Mouse (Mus musculus) erythroblast, embryonic 14.5 days (primary cell): ENCODE results near the gene Gpatch11.
"Not testable (repeated sequence)": the region's sequence is repeated elsewhere in the genome, so short reads cannot be mapped to it uniquely, and the experiment has no call there.

Source experiments
- GATA1 ChIP-seq: IDR thresholded peaks from 2 replicates; pipeline ENCODE4 v1.6.1; 2012; ENCODE audit warnings: low read length, inconsistent platforms, mixed read lengths
- TAL1 ChIP-seq: IDR thresholded peaks from 3 replicates; pipeline ENCODE4 v1.6.1; 2012; ENCODE audit warnings: low read length, inconsistent platforms, mixed read lengths

DNA sequence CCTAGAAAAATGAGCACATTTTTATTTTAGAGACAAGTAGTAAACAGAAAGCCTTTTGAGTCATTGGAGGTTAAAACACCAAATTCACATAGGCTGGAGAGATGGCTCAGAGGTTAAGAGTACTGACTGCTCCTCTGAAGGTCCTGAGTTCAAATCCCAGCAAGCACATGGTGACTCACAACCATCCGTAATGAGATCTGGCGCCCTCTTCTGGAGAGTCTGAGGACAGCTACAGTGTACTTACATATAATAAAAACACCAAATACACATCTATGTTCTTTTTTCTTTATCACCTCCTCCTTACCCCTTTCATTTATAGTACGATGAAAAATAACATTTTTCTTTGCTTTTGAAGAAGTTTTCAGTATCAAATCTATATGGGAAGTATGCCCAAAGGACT, 47.1 kb upstream of the Gpatch11 start:
- TF ChIP-seq TAL1, GATA1: not testable (repeated sequence)
